Mouse (Mus musculus): ENCODE results near the gene Olfr1275. TPM values are rescaled to one million over a fixed set of nuclear protein-coding genes. Genes with fewer than 3 reads are reported as not detected.

Gene Olfr1275
- polyA plus RNA-seq (2014; fragmentation: Nextera tagmentation; extraction: Ambion mirVana) = not detected in 2 replicates

DNA sequence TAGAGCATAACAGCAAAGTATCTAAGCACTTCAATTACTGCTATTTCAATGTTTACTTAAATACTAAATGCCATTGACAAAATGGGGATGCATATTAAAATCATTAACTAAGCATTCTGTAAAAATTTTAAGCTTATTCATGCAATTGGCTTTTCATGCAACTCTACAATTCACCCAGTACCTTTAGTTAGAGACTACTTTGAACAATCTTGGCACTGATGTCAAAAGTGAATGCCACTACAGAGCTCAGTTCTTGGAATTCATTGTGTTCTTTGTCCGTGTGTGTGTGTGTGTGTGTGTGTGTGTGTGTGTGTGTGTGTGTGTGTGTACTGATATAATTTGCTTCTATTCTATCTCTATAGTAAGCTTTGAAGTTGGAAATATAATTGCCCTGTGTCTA, at the start of gene Olfr1275:
Gene Olfr1275, minus strand, starts transcription at position 101 of the 400 bp plus-strand sequence.
- 70% methylated on average over 1 of the region's 1 CpGs for WGBS (ENCODE audit: insufficient replicate concordance)
- no peaks in the 10 kb centered on the region for H3K27me3 ChIP-seq (ENCODE audit: control insufficient read depth, insufficient read depth, low read length)
- no peak within 1 kb of the TSS for H3K4me3 ChIP-seq (ENCODE audit: low read depth, low read length)
- H3K9me3 ChIP-seq (replicated peaks; ENCODE audit: control insufficient read depth, low read length) = no peaks in the 10 kb centered on the region
- no peaks in the 10 kb centered on the region for H3K36me3 ChIP-seq (ENCODE audit: control insufficient read depth, insufficient read depth, low read length)
- H3K4me2 ChIP-seq = no peak within 1 kb of the TSS
- no peak within 1 kb of the TSS for H3K9ac ChIP-seq (ENCODE audit: low read depth, low read length)
- H3K4me1 ChIP-seq (ENCODE audit: control insufficient read depth, insufficient read depth, low read length) = no peaks in the 10 kb centered on the region
- ATAC-seq (replicated peaks; ENCODE audit: insufficient number of reproducible peaks, low FRiP score, low TSS enrichment) = no peak
- H3K27ac ChIP-seq (ENCODE audit: low read depth, low read length) = no peak within 1 kb of the TSS

DNA sequence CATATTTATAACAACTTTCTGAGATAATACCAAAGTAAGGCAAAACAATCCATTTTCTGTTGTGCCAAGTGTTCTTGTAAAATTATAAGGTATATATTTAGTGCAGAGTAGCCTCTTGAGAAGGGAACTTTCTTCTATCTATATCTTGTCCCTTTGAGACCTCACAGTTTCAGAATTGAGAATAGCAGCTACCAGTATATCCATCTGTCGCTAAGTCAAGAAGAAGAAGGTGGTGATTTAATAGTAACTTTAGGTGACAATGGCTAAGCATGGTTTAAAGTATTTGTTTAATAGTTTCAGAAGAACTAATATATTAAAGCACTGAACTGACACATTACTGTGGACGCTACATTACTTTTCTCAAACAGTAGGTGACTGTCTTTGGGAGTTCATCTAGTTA, 38.9 kb upstream of the Olfr1275 start, which contains the start of gene Olfr1277:
Gene Olfr1277, minus strand, starts transcription at position 101 of the 400 bp plus-strand sequence.
- Histone ChIP-seq H3K9me3 (replicated peaks; ENCODE audit: control insufficient read depth, low read length) (no peaks in the 10 kb centered on the region), H3K27me3 (ENCODE audit: control insufficient read depth, insufficient read depth, low read length) (no peaks in the 10 kb centered on the region), H3K36me3 (ENCODE audit: control insufficient read depth, insufficient read depth, low read length) (no peaks in the 10 kb centered on the region), H3K9ac (ENCODE audit: low read depth, low read length) (no peak within 1 kb of the TSS), H3K27ac (ENCODE audit: low read depth, low read length) (no peak within 1 kb of the TSS), H3K4me1 (ENCODE audit: control insufficient read depth, insufficient read depth, low read length) (no peaks in the 10 kb centered on the region), H3K4me3 (ENCODE audit: low read depth, low read length) (no peak within 1 kb of the TSS), H3K4me2 (no peak within 1 kb of the TSS)
- WGBS (ENCODE audit: insufficient replicate concordance) = 76% methylated on average over 2 of the region's 2 CpGs
- no peak for ATAC-seq (replicated peaks; ENCODE audit: insufficient number of reproducible peaks, low FRiP score, low TSS enrichment)

DNA sequence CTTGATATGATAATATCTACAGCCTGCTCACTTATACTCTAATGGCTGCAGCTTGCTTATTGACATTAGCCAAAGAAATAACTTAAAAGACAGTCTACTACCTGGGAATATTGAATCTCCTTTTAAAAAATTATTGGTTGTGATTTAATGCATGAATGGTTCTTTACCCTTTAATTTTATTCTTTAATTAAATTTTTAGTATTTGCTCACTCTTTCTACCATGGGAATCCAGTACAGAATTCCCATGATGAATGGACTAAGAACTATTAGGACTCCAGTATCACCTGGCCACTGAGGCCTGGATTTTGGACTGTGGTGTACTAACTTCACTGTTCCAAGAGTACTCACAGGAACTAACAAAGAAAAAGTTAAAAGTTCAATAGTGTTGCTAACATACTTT, 19.1 kb upstream of the Olfr1275 start, which contains the start of gene Olfr1276:
Gene Olfr1276, plus strand, starts transcription at position 301 of the 400 bp plus-strand sequence.
- no peaks in the 10 kb centered on the region for H3K4me1 ChIP-seq (ENCODE audit: control insufficient read depth, insufficient read depth, low read length)
- H3K36me3 ChIP-seq (ENCODE audit: control insufficient read depth, insufficient read depth, low read length) = no peaks in the 10 kb centered on the region
- H3K27me3 ChIP-seq (ENCODE audit: control insufficient read depth, insufficient read depth, low read length) = no peaks in the 10 kb centered on the region
- no peaks in the 10 kb centered on the region for H3K9me3 ChIP-seq (replicated peaks; ENCODE audit: control insufficient read depth, low read length)
- no peak within 1 kb of the TSS for H3K4me3 ChIP-seq (ENCODE audit: low read depth, low read length)
- H3K27ac ChIP-seq (ENCODE audit: low read depth, low read length) = no peak within 1 kb of the TSS
- H3K9ac ChIP-seq (ENCODE audit: low read depth, low read length) = no peak within 1 kb of the TSS
- no peak for ATAC-seq (replicated peaks; ENCODE audit: insufficient number of reproducible peaks, low FRiP score, low TSS enrichment)
- H3K4me2 ChIP-seq = no peak within 1 kb of the TSS

DNA sequence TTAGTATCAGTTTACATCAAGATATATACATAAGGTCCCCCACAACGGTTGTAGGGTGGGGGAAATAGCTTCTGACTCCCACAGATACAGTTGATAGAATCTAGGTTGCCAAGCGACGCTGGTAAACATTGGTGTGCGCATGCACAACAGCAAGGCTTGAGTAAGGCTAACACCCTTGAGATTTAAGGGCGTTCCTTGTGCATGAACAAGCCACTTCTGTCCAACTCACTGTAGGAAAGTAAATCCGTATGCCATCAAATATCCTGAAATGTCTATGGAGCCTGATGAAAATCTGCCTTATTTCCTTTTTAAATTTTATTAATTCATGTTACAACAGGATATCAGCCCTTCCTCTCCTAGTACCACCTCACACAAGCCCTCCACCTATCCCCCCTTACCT, 5.6 kb downstream of the Olfr1275 start, which contains the start of gene 4930430A15Rik:
Gene 4930430A15Rik, minus strand, starts transcription at position 101 of the 400 bp plus-strand sequence.
- Histone ChIP-seq H3K27ac (ENCODE audit: low read depth, low read length) (no peak within 1 kb of the TSS), H3K9ac (ENCODE audit: low read depth, low read length) (no peak within 1 kb of the TSS), H3K4me3 (ENCODE audit: low read depth, low read length) (no peak within 1 kb of the TSS), H3K36me3 (ENCODE audit: control insufficient read depth, insufficient read depth, low read length) (no peaks in the 10 kb centered on the region), H3K4me2 (no peak within 1 kb of the TSS), H3K4me1 (ENCODE audit: control insufficient read depth, insufficient read depth, low read length) (no peaks in the 10 kb centered on the region), H3K9me3 (replicated peaks; ENCODE audit: control insufficient read depth, low read length) (no peaks in the 10 kb centered on the region), H3K27me3 (ENCODE audit: control insufficient read depth, insufficient read depth, low read length) (no peaks in the 10 kb centered on the region)
- WGBS (ENCODE audit: insufficient replicate concordance) = 77% methylated on average over 6 of the region's 6 CpGs
- ATAC-seq (replicated peaks; ENCODE audit: insufficient number of reproducible peaks, low FRiP score, low TSS enrichment) = no peak

DNA sequence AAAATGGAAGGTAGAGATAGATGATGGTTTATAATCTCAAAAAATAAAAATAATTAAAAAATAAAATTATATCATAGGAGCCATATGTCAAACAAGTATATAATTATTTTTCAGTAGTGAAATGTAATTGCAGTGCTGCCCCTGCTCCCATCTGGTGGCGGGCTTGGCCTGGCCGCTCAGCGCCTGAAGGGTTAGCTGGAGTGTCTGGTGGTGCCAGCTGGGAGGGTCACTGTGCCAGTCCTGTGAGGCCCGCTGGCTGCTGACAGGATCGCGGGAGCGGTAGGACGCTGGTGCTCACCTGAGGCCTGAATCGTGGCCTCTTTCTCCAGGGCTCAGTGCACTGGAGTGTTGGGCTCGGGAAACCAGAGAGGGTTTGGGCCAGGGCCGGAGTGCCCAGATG, 53.0 kb downstream of the Olfr1275 start:
- Histone ChIP-seq H3K4me2 (no peak overlapping the region), H3K4me3 (ENCODE audit: low read depth, low read length) (no peak overlapping the region), H3K4me1 (ENCODE audit: control insufficient read depth, insufficient read depth, low read length) (no peaks in the 10 kb centered on the region), H3K27ac (ENCODE audit: low read depth, low read length) (no peak overlapping the region), H3K9ac (ENCODE audit: low read depth, low read length) (no peak overlapping the region), H3K27me3 (ENCODE audit: control insufficient read depth, insufficient read depth, low read length) (no peaks in the 10 kb centered on the region), H3K36me3 (ENCODE audit: control insufficient read depth, insufficient read depth, low read length) (no peaks in the 10 kb centered on the region), H3K9me3 (replicated peaks; ENCODE audit: control insufficient read depth, low read length) (no peaks in the 10 kb centered on the region)
- no peak for ATAC-seq (replicated peaks; ENCODE audit: insufficient number of reproducible peaks, low FRiP score, low TSS enrichment)
- 83% methylated on average over 11 of the region's 11 CpGs for WGBS (ENCODE audit: insufficient replicate concordance)

Other genes with a start within 250 kb of the Olfr1275 start
- gene Gm13941, start 129.3 kb downstream of the Olfr1275 start, polyA plus RNA-seq (2014; fragmentation: Nextera tagmentation; extraction: Ambion mirVana) = not detected in 2 replicates
- not detected in 2 replicates for gene Gm15130, start 82.3 kb downstream of the Olfr1275 start, polyA plus RNA-seq (2014; fragmentation: Nextera tagmentation; extraction: Ambion mirVana)
- gene 4930430A15Rik, start 5.7 kb downstream of the Olfr1275 start, polyA plus RNA-seq (2014; fragmentation: Nextera tagmentation; extraction: Ambion mirVana) = not detected in 2 replicates
- not detected in 2 replicates for gene Olfr1276, start 19.2 kb upstream of the Olfr1275 start, polyA plus RNA-seq (2014; fragmentation: Nextera tagmentation; extraction: Ambion mirVana)
- not detected in 2 replicates for gene Olfr1277, start 38.8 kb upstream of the Olfr1275 start, polyA plus RNA-seq (2014; fragmentation: Nextera tagmentation; extraction: Ambion mirVana)
- not detected in 2 replicates for gene Olfr1278, start 54.9 kb upstream of the Olfr1275 start, polyA plus RNA-seq (2014; fragmentation: Nextera tagmentation; extraction: Ambion mirVana)
- not detected in 2 replicates for gene Olfr1279, start 65.3 kb upstream of the Olfr1275 start, polyA plus RNA-seq (2014; fragmentation: Nextera tagmentation; extraction: Ambion mirVana)
- not detected in 2 replicates for gene Olfr1280, start 78.7 kb upstream of the Olfr1275 start, polyA plus RNA-seq (2014; fragmentation: Nextera tagmentation; extraction: Ambion mirVana)
- gene Olfr1281, start 91.2 kb upstream of the Olfr1275 start, polyA plus RNA-seq (2014; fragmentation: Nextera tagmentation; extraction: Ambion mirVana) = not detected in 2 replicates
- not detected in 2 replicates for gene Olfr1282, start 100.8 kb upstream of the Olfr1275 start, polyA plus RNA-seq (2014; fragmentation: Nextera tagmentation; extraction: Ambion mirVana)
- gene Olfr1283, start 131.5 kb upstream of the Olfr1275 start, polyA plus RNA-seq (2014; fragmentation: Nextera tagmentation; extraction: Ambion mirVana) = not detected in 2 replicates
- gene Olfr1284, start 140.2 kb upstream of the Olfr1275 start, polyA plus RNA-seq (2014; fragmentation: Nextera tagmentation; extraction: Ambion mirVana) = not detected in 2 replicates
- gene Olfr1286, start 187.8 kb upstream of the Olfr1275 start, polyA plus RNA-seq (2014; fragmentation: Nextera tagmentation; extraction: Ambion mirVana) = not detected in 2 replicates
- not detected in 2 replicates for gene Olfr1287, start 213.9 kb upstream of the Olfr1275 start, polyA plus RNA-seq (2014; fragmentation: Nextera tagmentation; extraction: Ambion mirVana)
- not detected in 2 replicates for gene Olfr1288, start 238.8 kb upstream of the Olfr1275 start, polyA plus RNA-seq (2014; fragmentation: Nextera tagmentation; extraction: Ambion mirVana)
- not detected in 2 replicates for gene Olfr1289, start 245.5 kb upstream of the Olfr1275 start, polyA plus RNA-seq (2014; fragmentation: Nextera tagmentation; extraction: Ambion mirVana)

Data from heart, embryonic 11.5 days (tissue).